Mouse (Mus musculus): ENCODE measurements around the gene Tpi1.

- no peak for TF ChIP-seq GATA1 (IDR thresholded peaks at IDR 0.05; ENCODE audit: borderline replicate concordance, low read length)
- no peak for TF ChIP-seq FLI1 (IDR thresholded peaks at IDR 0.05; ENCODE audit: low read length)
Measured at GRCm38 (mm10) chr6:124809052-124809774, 4.9 kb downstream of the Tpi1 start.

Data from megakaryocyte, embryonic 14.5 days (primary cell).